Mouse (Mus musculus): ENCODE results near the gene Oas1f. TPM values are rescaled to one million over a fixed set of nuclear protein-coding genes. Genes with fewer than 3 reads are reported as not detected.

The Oas1f gene
- polyA plus RNA-seq, 1 experiment from 2014 or later: not detected

GRCm38 (mm10) chr5:120833335-120834280 lies 13.6 kb upstream of the Oas1f start:
- H3K4me2 ChIP-seq: no peak overlapping the region
- DNase-seq (no peak), ATAC-seq (ENCODE audit: low read depth) (no peak)
- H3K36me3 ChIP-seq: no peaks in the 10 kb centered on the region
- no peaks in the 10 kb centered on the region for H3K9me3 ChIP-seq (replicated peaks)
- H3K27me3 ChIP-seq: peaks cover 13% of the 10 kb centered on the region
- H3K27ac ChIP-seq: no peak overlapping the region
- 16% methylated on average over 17 of the region's 17 CpGs for WGBS (ENCODE audit: insufficient replicate concordance)
- no peaks in the 10 kb centered on the region for H3K4me1 ChIP-seq (replicated peaks)
- no peak overlapping the region for H3K9ac ChIP-seq
- H3K4me3 ChIP-seq (replicated peaks): no peak overlapping the region

GRCm38 (mm10) chr5:120836731-120837585 lies 10.2 kb upstream of the Oas1f start:
- Histone ChIP-seq H3K27me3 (peaks cover 13% of the 10 kb centered on the region), H3K27ac (no peak overlapping the region), H3K4me2 (no peak overlapping the region), H3K36me3 (no peaks in the 10 kb centered on the region), H3K4me3 (replicated peaks) (no peak overlapping the region), H3K9ac (no peak overlapping the region), H3K4me1 (replicated peaks) (no peaks in the 10 kb centered on the region), H3K9me3 (replicated peaks) (no peaks in the 10 kb centered on the region)
- ATAC-seq (ENCODE audit: low read depth) (no peak), DNase-seq (no peak)
- WGBS (ENCODE audit: insufficient replicate concordance): 9% methylated on average over 8 of the region's 8 CpGs

GRCm38 (mm10) chr5:120844713-120845112 lies 2.5 kb upstream of the Oas1f start:
- no peak overlapping the region for H3K4me3 ChIP-seq (replicated peaks)
- ATAC-seq (ENCODE audit: low read depth): no peak
- no peaks in the 10 kb centered on the region for H3K27me3 ChIP-seq
- H3K27ac ChIP-seq: no peak overlapping the region
- H3K9ac ChIP-seq: no peak overlapping the region
- no peak overlapping the region for H3K4me2 ChIP-seq
- no peaks in the 10 kb centered on the region for H3K36me3 ChIP-seq
- H3K9me3 ChIP-seq (replicated peaks): no peaks in the 10 kb centered on the region
- WGBS (ENCODE audit: insufficient replicate concordance): 64% methylated on average over 3 of the region's 3 CpGs
- no peak for DNase-seq
- H3K4me1 ChIP-seq (replicated peaks): no peaks in the 10 kb centered on the region

GRCm38 (mm10) chr5:120849601-120850136 lies 2.5 kb downstream of the Oas1f start:
- WGBS (ENCODE audit: insufficient replicate concordance): 52% methylated on average over 3 of the region's 3 CpGs
- ATAC-seq (ENCODE audit: low read depth): no peak
- Histone ChIP-seq H3K27ac (no peak overlapping the region), H3K9ac (no peak overlapping the region), H3K36me3 (no peaks in the 10 kb centered on the region), H3K4me3 (replicated peaks) (no peak overlapping the region), H3K4me2 (no peak overlapping the region), H3K4me1 (replicated peaks) (no peaks in the 10 kb centered on the region), H3K27me3 (no peaks in the 10 kb centered on the region), H3K9me3 (replicated peaks) (0 out of 2 replicates have a peak, but pooled peaks cover 3% of the 10 kb centered on the region)
- DNase-seq: no peak

- Histone ChIP-seq H3K4me1 (replicated peaks) (no peaks in the 10 kb centered on the region), H3K27me3 (no peaks in the 10 kb centered on the region), H3K9me3 (replicated peaks) (0 out of 2 replicates have a peak, but pooled peaks cover 1% of the 10 kb centered on the region), H3K36me3 (no peaks in the 10 kb centered on the region), H3K4me2 (no peak overlapping the region), H3K27ac (no peak overlapping the region), H3K4me3 (replicated peaks) (no peak overlapping the region), H3K9ac (no peak overlapping the region)
- DNase-seq (no peak), ATAC-seq (ENCODE audit: low read depth) (no peak)
- WGBS (ENCODE audit: insufficient replicate concordance): 35% methylated on average over 2 of the region's 2 CpGs
Measured at GRCm38 (mm10) chr5:120859241-120859640, 12.1 kb downstream of the Oas1f start.

- H3K4me1 ChIP-seq (replicated peaks): no peaks in the 10 kb centered on the region
- H3K4me3 ChIP-seq (replicated peaks): no peak within 1 kb of the TSS
- H3K27me3 ChIP-seq: no peaks in the 10 kb centered on the region
- H3K9ac ChIP-seq: no peak within 1 kb of the TSS
- H3K9me3 ChIP-seq (replicated peaks): no peaks in the 10 kb centered on the region
- ATAC-seq (ENCODE audit: low read depth) (no peak), DNase-seq (no peak)
- H3K4me2 ChIP-seq: no peak within 1 kb of the TSS
- WGBS (ENCODE audit: insufficient replicate concordance): 30% methylated on average over 4 of the region's 4 CpGs
- H3K36me3 ChIP-seq: no peaks in the 10 kb centered on the region
- H3K27ac ChIP-seq: no peak within 1 kb of the TSS
Measured at GRCm38 (mm10) chr5:120861121-120861520, 14.0 kb downstream of the Oas1f start, which contains the start of gene Oas1h. TSS of gene Oas1h (plus strand) at chr5:120861421.

GRCm38 (mm10) chr5:120865336-120865860 lies 18.2 kb downstream of the Oas1f start:
- no peak for ATAC-seq (ENCODE audit: low read depth)
- 55% methylated on average over 3 of the region's 3 CpGs for WGBS (ENCODE audit: insufficient replicate concordance)
- no peak overlapping the region for H3K4me3 ChIP-seq (replicated peaks)
- DNase-seq: no peak
- no peaks in the 10 kb centered on the region for H3K4me1 ChIP-seq (replicated peaks)
- H3K4me2 ChIP-seq: no peak overlapping the region
- H3K27me3 ChIP-seq: no peaks in the 10 kb centered on the region
- H3K9ac ChIP-seq: no peak overlapping the region
- no peaks in the 10 kb centered on the region for H3K9me3 ChIP-seq (replicated peaks)
- no peak overlapping the region for H3K27ac ChIP-seq
- no peaks in the 10 kb centered on the region for H3K36me3 ChIP-seq

- DNase-seq (no peak), ATAC-seq (ENCODE audit: low read depth) (no peak)
- Histone ChIP-seq H3K36me3 (no peaks in the 10 kb centered on the region), H3K4me1 (replicated peaks) (no peaks in the 10 kb centered on the region), H3K9ac (no peak overlapping the region), H3K9me3 (replicated peaks) (no peaks in the 10 kb centered on the region), H3K27me3 (no peaks in the 10 kb centered on the region), H3K27ac (no peak overlapping the region), H3K4me3 (replicated peaks) (no peak overlapping the region), H3K4me2 (no peak overlapping the region)
- WGBS (ENCODE audit: insufficient replicate concordance): 51% methylated on average over 7 of the region's 7 CpGs
Measured at GRCm38 (mm10) chr5:120869436-120870015, 22.4 kb downstream of the Oas1f start.

GRCm38 (mm10) chr5:120870081-120870480 lies 22.9 kb downstream of the Oas1f start:
- 40% methylated on average over 3 of the region's 3 CpGs for WGBS (ENCODE audit: insufficient replicate concordance)
- Histone ChIP-seq H3K36me3 (no peaks in the 10 kb centered on the region), H3K27ac (no peak overlapping the region), H3K4me2 (no peak overlapping the region), H3K4me3 (replicated peaks) (no peak overlapping the region), H3K9ac (no peak overlapping the region), H3K9me3 (replicated peaks) (no peaks in the 10 kb centered on the region), H3K27me3 (no peaks in the 10 kb centered on the region), H3K4me1 (replicated peaks) (no peaks in the 10 kb centered on the region)
- no peak for ATAC-seq (ENCODE audit: low read depth)
- DNase-seq: no peak

- H3K36me3 ChIP-seq: no peaks in the 10 kb centered on the region
- H3K9me3 ChIP-seq (replicated peaks): no peaks in the 10 kb centered on the region
- no peak for DNase-seq
- WGBS (ENCODE audit: insufficient replicate concordance): 63% methylated on average over 7 of the region's 7 CpGs
- ATAC-seq (ENCODE audit: low read depth): no peak
- no peaks in the 10 kb centered on the region for H3K4me1 ChIP-seq (replicated peaks)
- H3K27ac ChIP-seq: no peak overlapping the region
- no peak overlapping the region for H3K9ac ChIP-seq
- no peak overlapping the region for H3K4me3 ChIP-seq (replicated peaks)
- H3K27me3 ChIP-seq: no peaks in the 10 kb centered on the region
- no peak overlapping the region for H3K4me2 ChIP-seq
Measured at GRCm38 (mm10) chr5:120870782-120871181, 23.6 kb downstream of the Oas1f start.

GRCm38 (mm10) chr5:120871469-120871868 lies 24.3 kb downstream of the Oas1f start:
- no peak for DNase-seq
- Histone ChIP-seq H3K4me3 (replicated peaks) (no peak overlapping the region), H3K9me3 (replicated peaks) (no peaks in the 10 kb centered on the region), H3K4me2 (no peak overlapping the region), H3K36me3 (no peaks in the 10 kb centered on the region), H3K27me3 (no peaks in the 10 kb centered on the region), H3K9ac (no peak overlapping the region), H3K4me1 (replicated peaks) (no peaks in the 10 kb centered on the region), H3K27ac (no peak overlapping the region)
- 33% methylated on average over 2 of the region's 2 CpGs for WGBS (ENCODE audit: insufficient replicate concordance)
- ATAC-seq (ENCODE audit: low read depth): no peak

Data from liver, embryonic 13.5 days (tissue).